Mouse (Mus musculus) cerebellum, adult 9-10 months (tissue): ENCODE data around the gene Atp6v1g3.

Source experiments
- DNase-seq: peaks from one replicate; pipeline ENCODE4 v3.0.0; 2022

Gene Atp6v1g3

GRCm38 (mm10) chr1:138289455-138290425 lies 16.2 kb downstream of the Atp6v1g3 start:
- no peak for DNase-seq

- no peak for DNase-seq
Measured at GRCm38 (mm10) chr1:138291463-138291862, 17.9 kb downstream of the Atp6v1g3 start.

- DNase-seq: no peak
Measured at GRCm38 (mm10) chr1:138294487-138294886, 20.9 kb downstream of the Atp6v1g3 start.

- DNase-seq: no peak
Measured at GRCm38 (mm10) chr1:138298156-138298555, 24.6 kb downstream of the Atp6v1g3 start.

- no peak for DNase-seq
Measured at GRCm38 (mm10) chr1:138299576-138299975, 26.0 kb downstream of the Atp6v1g3 start.

- no peak for DNase-seq
Measured at GRCm38 (mm10) chr1:138301920-138302319, 28.4 kb downstream of the Atp6v1g3 start.

GRCm38 (mm10) chr1:138302756-138303155 lies 29.2 kb downstream of the Atp6v1g3 start:
- no peak for DNase-seq

- no peak for DNase-seq
Measured at GRCm38 (mm10) chr1:138303296-138303695, 29.8 kb downstream of the Atp6v1g3 start.

- DNase-seq: no peak
Measured at GRCm38 (mm10) chr1:138304141-138304915, 30.8 kb downstream of the Atp6v1g3 start.

GRCm38 (mm10) chr1:138322657-138323056 lies 49.1 kb downstream of the Atp6v1g3 start:
- no peak for DNase-seq

GRCm38 (mm10) chr1:138323076-138323630 lies 49.6 kb downstream of the Atp6v1g3 start:
- no peak for DNase-seq

- no peak for DNase-seq
Measured at GRCm38 (mm10) chr1:138326091-138326490, 52.6 kb downstream of the Atp6v1g3 start.

GRCm38 (mm10) chr1:138326566-138326965 lies 53.0 kb downstream of the Atp6v1g3 start:
- no peak for DNase-seq

- no peak for DNase-seq
Measured at GRCm38 (mm10) chr1:138327466-138328245, 54.1 kb downstream of the Atp6v1g3 start.

- DNase-seq: peak; percentile 15
Measured at GRCm38 (mm10) chr1:138328320-138328719, 54.8 kb downstream of the Atp6v1g3 start.

- no peak for DNase-seq
Measured at GRCm38 (mm10) chr1:138330556-138330955, 57.0 kb downstream of the Atp6v1g3 start.

GRCm38 (mm10) chr1:138331596-138331995 lies 58.1 kb downstream of the Atp6v1g3 start:
- DNase-seq: no peak

GRCm38 (mm10) chr1:138334701-138335100 lies 61.2 kb downstream of the Atp6v1g3 start:
- DNase-seq: no peak

GRCm38 (mm10) chr1:138337417-138337816 lies 63.9 kb downstream of the Atp6v1g3 start:
- no peak for DNase-seq
